Mouse (Mus musculus) heart, adult 2 months (tissue): Measurements from ENCODE around the gene Plekhg3.

Experiments used
- CTCF ChIP-seq: fragments of 200-600 bp; IDR thresholded peaks from 2 replicates; pipeline ENCODE4 v1.8.1; 2022; ENCODE audit warnings: antibody characterized with exemption, mild to moderate bottlenecking, moderate library complexity
- POLR2A ChIP-seq: fragments of 200-500 bp; IDR thresholded peaks from 2 replicates; pipeline ENCODE4 v1.6.1; 2011; ENCODE audit warnings: mild to moderate bottlenecking, low read depth, low read length, control low read depth; ENCODE audit not compliant: insufficient read depth

DNA sequence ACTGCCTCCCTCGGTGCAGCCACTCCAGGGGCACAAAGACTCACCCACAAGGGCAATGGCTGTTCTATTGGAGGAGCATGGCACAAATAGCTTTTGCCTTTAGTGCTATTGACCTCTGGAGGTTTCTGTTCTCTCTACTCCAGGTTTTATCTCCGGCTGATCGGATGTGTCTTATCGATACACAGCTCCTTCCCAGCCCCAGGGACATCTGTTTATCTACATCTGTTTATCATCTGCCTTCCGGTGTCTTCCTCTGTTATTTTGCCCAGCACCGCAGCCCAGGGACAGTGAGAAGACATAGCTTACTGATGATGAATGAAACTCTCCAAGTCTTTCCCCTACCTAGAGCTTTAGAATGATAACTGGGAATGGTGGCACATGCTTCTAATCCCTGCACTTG is 30.6 kb upstream of the Plekhg3 start:
- no peak for TF ChIP-seq POLR2A
- no peak for TF ChIP-seq CTCF
